Mouse (Mus musculus) liver, postnatal 0 days (tissue): ENCODE measurements around the gene Mybphl.

Source experiments
- CTCF ChIP-seq: sonication (generic); IDR thresholded peaks from 2 replicates; pipeline ENCODE4 v1.5.1; 2016; ENCODE audit warnings: antibody characterized with exemption, low read depth
- EP300 ChIP-seq: IDR thresholded peaks from 2 replicates; pipeline ENCODE4 v1.6.1; 2016; ENCODE audit warnings: antibody characterized with exemption, low read depth, mild to moderate bottlenecking

DNA sequence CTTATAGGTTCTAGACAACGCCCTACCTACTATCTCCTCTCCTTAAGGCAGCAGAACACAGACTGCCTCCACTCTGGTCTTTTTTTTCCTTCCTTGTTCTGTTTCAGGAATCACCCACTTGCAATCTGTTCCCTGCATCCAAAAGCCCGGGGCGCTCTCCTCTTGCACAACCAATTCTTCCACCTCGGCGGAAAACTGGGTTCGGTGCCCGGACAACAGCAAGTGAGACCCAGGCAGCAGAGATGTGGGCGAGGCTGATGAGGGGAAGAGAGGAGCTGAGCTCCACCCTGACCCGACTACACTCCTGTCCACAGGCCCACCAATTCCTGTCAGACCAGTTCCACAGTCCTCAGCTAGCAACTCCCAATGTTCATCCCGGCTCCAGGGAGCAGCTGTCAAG is 21.5 kb downstream of the Mybphl start:
- TF ChIP-seq CTCF (no peak), EP300 (no peak)
